Mouse (Mus musculus): Measurements from ENCODE around the gene Serinc3. TPM values are rescaled to one million over a fixed set of nuclear protein-coding genes. Genes with fewer than 3 reads are reported as not detected.
"Not testable (repeated sequence)": the region's sequence is repeated elsewhere in the genome, so short reads cannot be mapped to it uniquely, and the experiment has no call there.

The Serinc3 gene
- 36.8 and 39.1 TPM in 2 replicates for polyA plus RNA-seq (2015; fragmentation: Nextera tagmentation; extraction: Ambion mirVana)

DNA sequence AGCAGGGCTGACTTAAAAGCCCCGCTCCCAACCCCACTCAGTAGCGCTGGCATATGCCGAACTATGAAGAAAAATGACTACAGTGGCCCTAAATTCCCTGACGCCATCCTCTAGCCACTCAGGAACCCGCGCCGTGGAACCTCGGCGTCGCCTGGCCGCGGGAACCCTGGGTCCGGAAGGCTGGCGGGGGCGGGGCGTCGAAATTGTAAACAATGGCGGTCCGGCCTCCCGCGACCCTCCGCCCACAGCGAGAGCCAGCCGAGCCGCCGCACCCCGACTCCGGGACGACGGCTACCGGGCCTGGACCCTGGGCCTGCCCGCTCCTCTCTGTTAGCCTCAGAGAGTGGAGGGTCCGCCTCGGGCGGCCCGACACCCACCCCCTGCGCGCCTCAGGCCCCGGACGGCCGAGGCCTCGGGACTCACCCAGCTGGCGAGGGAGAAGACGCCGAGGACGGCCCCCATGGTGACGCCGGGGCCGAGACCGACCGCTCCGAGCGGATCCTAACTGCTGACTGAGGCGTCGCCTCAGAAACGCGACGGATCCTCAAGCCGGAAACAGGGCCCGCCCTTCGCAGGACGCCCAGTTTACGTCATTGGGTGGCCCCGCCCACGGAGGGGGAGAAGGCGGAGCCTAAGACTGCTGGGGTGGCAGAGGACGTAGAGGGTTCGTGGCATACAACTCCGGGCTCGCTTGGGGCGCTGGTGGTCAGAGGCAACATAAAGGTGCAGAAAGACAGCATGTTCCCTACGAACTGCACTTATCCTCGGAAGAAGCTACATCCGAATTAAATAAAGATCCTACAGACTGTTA is at the start of gene Serinc3:
Serinc3 (minus strand) TSS at position 557 of the 811 bp plus-strand sequence.
- under 1% methylated on average over 66 of the region's 74 CpGs for WGBS
- 0 out of 2 replicates have a peak, but pooled peaks cover 6% of the 10 kb centered on the region for H3K36me3 ChIP-seq
- no peaks in the 10 kb centered on the region for H3K27me3 ChIP-seq
- 0 out of 2 replicates have a peak, but pooled peaks cover 4% of the 10 kb centered on the region for H3K9me3 ChIP-seq
- peak within 1 kb of the TSS; percentile 70 for H3K4me2 ChIP-seq
- H3K4me3 ChIP-seq = peak within 1 kb of the TSS; percentile 93
- peak within 1 kb of the TSS; percentile 97 for H3K9ac ChIP-seq
- H3K4me1 ChIP-seq (replicated peaks) = peaks cover 40% of the 10 kb centered on the region
- ATAC-seq (ENCODE audit: low read depth) = peak; percentile 97
- peak within 1 kb of the TSS; percentile 99 for H3K27ac ChIP-seq (replicated peaks)

DNA sequence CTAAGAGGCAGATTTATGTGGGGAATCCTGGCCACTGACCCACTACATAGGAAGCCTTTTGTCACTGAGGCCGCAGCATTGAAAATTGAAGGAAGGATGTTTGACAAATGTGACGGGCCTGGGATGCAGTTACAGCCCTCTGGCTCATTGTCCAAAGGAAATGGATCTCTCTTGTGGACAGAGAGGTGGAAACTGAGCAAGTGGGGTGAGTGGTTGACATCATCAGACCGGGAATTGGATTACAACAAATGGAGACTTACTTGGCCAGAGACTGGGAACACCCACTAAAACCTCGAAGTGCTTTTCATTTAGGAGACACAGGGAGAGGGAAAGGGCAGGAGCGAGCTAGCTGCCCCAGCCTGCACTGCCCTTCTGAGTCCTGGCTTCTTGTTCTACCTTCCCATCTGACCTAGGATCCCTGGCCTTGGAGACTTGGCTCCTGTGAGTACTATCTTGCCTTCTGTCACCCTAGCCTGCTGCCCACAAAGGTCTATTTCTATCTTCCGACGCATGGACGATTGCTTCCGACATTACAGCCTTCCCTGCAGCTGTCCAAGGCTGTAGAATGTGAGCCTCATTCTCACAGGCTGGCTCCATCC is 48.9 kb upstream of the Serinc3 start:
- Histone ChIP-seq H3K9ac (peak overlapping the region; percentile 31; the same call in 1 of the 2 replicates), H3K27ac (replicated peaks) (peak overlapping the region; percentile 42), H3K4me3 (no peak overlapping the region), H3K4me1 (replicated peaks) (peaks cover 61% of the 10 kb centered on the region), H3K9me3 (no peaks in the 10 kb centered on the region), H3K4me2 (no peak overlapping the region), H3K27me3 (no peaks in the 10 kb centered on the region), H3K36me3 (no peaks in the 10 kb centered on the region)
- 0 out of 2 replicates have a peak, but pooled peaks have one; percentile 22 for ATAC-seq (ENCODE audit: low read depth)
- WGBS = 29% methylated on average over 9 of the region's 9 CpGs

DNA sequence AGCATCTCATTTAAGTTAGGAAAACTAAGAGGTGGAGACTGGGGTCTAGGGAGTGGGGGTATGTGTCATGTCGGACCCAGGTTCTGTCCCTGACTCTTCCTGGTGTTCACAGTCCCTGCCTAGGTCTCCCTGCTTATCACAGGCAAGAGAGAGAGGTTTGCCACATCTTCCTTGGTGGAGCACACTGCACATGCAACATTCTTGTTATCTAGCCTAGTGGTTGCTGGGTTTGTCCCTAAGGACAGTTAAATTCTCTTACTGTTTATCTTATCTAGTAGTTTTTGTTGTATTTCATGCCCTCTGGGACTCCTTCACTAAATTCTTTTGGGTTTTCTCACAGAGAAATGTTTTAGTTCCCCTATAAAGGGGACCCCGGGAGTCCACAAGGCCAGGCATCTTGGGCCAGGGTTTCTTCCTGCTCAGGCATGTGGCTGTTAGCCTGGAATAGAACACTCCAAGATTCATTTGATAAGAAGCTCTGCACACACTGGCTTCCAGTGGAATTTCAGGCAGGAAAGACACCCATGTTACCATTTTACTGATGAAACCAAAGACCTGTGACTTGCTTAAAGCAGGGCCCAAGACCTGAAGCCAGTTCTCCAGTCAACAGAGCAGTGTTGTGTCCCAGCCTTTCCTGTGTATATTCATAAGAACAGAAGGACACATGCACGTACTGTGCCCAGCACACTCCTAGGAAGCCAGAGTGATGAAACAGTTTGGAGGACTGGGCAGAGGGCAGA is 48.1 kb upstream of the Serinc3 start:
- peaks cover 58% of the 10 kb centered on the region for H3K4me1 ChIP-seq (replicated peaks)
- 55% methylated on average over 3 of the region's 3 CpGs for WGBS
- H3K36me3 ChIP-seq = no peaks in the 10 kb centered on the region
- no peak overlapping the region for H3K4me2 ChIP-seq
- no peaks in the 10 kb centered on the region for H3K9me3 ChIP-seq
- peak overlapping the region; percentile 42 for H3K27ac ChIP-seq (replicated peaks)
- H3K27me3 ChIP-seq = no peaks in the 10 kb centered on the region
- H3K4me3 ChIP-seq = no peak overlapping the region
- ATAC-seq (ENCODE audit: low read depth) = no peak
- peak overlapping the region; percentile 31; the same call in 1 of the 2 replicates for H3K9ac ChIP-seq

DNA sequence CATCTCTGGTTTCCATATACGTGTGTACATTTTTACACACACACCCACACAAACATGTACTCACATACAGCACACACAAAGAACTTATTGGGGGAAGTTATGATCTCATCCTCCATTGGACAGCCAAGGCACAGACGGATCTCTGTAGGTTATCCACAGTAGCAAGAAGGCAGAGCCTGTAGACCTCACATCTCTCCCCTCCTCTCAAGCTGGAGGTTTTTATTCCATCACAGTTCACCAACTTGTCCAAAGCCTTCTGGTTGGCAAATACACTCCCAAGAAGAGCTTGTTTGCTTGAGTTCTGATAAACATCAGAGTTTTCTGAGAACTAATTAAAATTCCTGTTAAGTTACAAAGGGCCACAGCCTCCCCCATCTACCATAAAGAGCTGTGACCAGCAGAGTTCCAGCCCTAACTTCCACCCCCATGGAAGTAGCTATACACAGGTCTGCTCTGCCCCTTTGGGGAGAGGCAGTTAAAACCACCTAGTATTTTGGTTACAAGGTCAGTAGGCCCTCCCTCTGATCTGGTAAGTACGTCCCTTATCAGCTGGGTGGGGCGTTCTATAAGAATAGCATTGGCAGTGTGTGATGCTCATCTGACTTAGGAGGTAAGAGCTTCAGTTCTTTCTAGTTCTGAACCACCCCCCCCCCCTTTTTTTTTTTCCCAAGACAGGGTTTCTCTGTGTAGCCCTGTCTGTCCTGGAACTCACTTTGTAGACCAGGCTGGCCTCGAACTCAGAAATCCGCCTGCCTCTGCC is 47.1 kb upstream of the Serinc3 start:
- Histone ChIP-seq H3K27me3 (no peaks in the 10 kb centered on the region), H3K4me2 (no peak overlapping the region), H3K36me3 (no peaks in the 10 kb centered on the region), H3K9me3 (no peaks in the 10 kb centered on the region), H3K4me1 (replicated peaks) (peaks cover 51% of the 10 kb centered on the region), H3K9ac (no peak overlapping the region), H3K4me3 (no peak overlapping the region), H3K27ac (replicated peaks) (no peak overlapping the region)
- 98% methylated on average over 6 of the region's 6 CpGs for WGBS
- no peak for ATAC-seq (ENCODE audit: low read depth)

DNA sequence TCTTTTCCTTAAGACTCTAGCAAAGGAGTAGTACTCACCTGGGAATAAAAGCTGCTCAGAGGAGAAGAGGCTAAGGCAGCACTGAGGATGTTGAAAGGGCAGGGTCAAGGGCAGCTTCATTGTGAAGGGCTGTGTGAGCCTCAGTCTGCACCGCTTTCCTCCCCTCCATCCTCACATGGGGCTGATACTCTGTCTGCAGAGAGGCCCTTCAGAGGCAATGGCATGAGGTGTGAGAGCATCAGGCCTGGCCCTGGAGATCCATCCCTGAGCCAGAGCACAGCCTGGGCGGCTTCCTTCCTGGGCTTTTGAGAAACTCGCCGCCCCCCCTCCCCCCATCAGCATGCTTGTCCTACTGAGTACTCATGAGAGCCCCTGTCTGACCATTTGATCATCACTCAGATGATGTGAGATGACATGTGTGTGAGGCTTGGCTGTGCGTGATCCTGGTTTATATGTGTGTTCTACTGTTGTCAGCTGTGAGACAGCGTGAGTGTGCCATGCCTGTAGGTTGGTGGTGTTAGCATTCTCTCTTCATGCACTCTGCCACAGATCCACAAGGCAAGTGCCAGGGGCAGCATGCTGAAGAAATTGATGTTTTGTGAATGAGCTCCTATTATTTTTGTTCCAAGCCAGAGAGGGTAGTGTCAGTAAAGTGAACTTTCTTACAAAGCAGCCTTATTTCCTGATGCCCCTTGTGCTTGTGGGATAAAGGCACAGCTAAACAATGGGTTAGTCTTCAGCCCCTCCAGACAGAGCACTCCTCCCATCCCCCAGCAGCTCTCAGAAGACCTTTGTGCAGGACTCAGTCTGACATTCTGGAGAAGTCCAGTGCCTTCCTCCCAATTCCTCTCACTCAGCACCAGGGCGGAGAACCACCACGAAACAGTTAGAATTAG is 45.7 kb upstream of the Serinc3 start:
- peak overlapping the region; percentile 41; the same call in 1 of the 2 replicates for H3K9ac ChIP-seq
- 0 out of 2 replicates have a peak, but pooled peaks have one; percentile 8 for ATAC-seq (ENCODE audit: low read depth)
- no peak overlapping the region for H3K4me2 ChIP-seq
- no peak overlapping the region for H3K4me3 ChIP-seq
- no peaks in the 10 kb centered on the region for H3K27me3 ChIP-seq
- H3K27ac ChIP-seq (replicated peaks) = peak overlapping the region; percentile 62
- 58% methylated on average over 8 of the region's 8 CpGs for WGBS
- H3K9me3 ChIP-seq = no peaks in the 10 kb centered on the region
- H3K36me3 ChIP-seq = no peaks in the 10 kb centered on the region
- H3K4me1 ChIP-seq (replicated peaks) = peaks cover 52% of the 10 kb centered on the region

DNA sequence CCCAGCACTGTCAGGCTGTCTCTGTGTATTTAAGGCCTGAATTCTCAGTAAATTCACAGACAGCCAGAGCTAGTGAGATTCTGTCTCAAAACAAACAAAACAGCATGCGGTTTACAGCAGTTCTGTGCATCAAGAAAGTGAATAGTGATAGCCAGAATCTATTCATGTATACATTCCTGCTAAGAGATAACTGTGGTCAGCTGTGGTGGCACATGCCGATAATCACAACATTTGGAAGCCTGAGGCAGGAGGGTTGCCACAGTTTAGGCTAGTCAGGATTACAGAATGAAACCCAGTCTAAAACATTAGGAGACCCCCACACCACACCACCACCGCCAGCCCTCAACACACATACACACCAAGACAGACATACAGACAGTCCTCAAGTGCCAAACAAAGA is 44.8 kb upstream of the Serinc3 start:
- WGBS = 77% methylated on average over 3 of the region's 3 CpGs

DNA sequence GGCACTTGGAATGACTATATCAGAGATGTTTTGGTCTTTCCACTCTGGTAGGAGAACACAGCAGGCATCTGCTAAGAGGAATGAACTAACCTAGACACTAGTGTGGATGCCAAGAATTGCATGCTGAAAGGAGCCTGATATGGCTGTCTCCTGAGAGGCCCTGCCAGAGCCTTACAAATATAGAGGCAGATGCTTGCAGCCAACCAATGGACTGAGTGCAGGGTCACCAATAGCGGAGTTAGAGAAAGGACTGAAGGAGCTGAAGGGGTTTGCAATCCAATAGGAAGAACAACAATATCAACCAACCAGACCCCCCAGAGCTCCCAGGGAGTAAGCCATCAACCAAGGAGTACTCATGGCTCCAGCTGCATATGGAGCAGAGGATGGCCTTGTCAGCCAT is 43.4 kb upstream of the Serinc3 start:
- H3K27ac ChIP-seq (replicated peaks); H3K9me3 ChIP-seq; H3K27me3 ChIP-seq; H3K4me3 ChIP-seq; H3K36me3 ChIP-seq; H3K9ac ChIP-seq; ATAC-seq (ENCODE audit: low read depth); H3K4me2 ChIP-seq: not testable (repeated sequence)
- WGBS = 89% methylated on average over 1 of the region's 1 CpGs
- H3K4me1 ChIP-seq (replicated peaks) = peaks cover 53% of the 10 kb centered on the region

More for the DNA sequence above, 44.8 kb upstream of the Serinc3 start:
- Histone ChIP-seq H3K4me3 (no peak overlapping the region), H3K27me3 (no peaks in the 10 kb centered on the region), H3K4me1 (replicated peaks) (peaks cover 60% of the 10 kb centered on the region), H3K36me3 (no peaks in the 10 kb centered on the region), H3K9me3 (no peaks in the 10 kb centered on the region), H3K9ac (peak overlapping the region; percentile 41; the same call in 1 of the 2 replicates), H3K4me2 (no peak overlapping the region), H3K27ac (replicated peaks) (peak overlapping the region; percentile 59)
- no peak for ATAC-seq (ENCODE audit: low read depth)

DNA sequence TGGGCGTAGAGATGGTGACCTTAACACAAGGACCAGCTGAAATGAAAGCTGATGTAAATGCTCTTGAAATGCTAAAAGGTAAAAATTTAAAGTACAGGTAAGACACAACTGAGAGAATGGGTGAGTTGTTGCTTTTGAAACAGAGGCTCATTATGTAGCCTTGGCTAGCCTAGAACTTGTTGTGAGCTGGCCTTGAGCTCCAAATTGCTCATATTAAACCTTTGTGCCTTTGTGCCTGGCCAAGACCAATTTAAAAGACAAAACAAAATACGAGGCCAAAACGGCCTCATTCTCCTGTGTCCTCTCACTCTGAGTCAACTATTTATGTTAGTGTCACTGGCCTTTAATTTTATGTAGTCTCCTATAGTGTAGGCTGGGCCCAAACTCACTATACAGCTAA is 42.0 kb upstream of the Serinc3 start:
- H3K4me1 ChIP-seq (replicated peaks) = peaks cover 47% of the 10 kb centered on the region
- ATAC-seq (ENCODE audit: low read depth) = no peak
- 51% methylated on average over 3 of the region's 3 CpGs for WGBS
- no peaks in the 10 kb centered on the region for H3K27me3 ChIP-seq
- H3K4me3 ChIP-seq = no peak overlapping the region
- H3K27ac ChIP-seq (replicated peaks) = no peak overlapping the region
- no peak overlapping the region for H3K9ac ChIP-seq
- H3K4me2 ChIP-seq = no peak overlapping the region
- no peaks in the 10 kb centered on the region for H3K36me3 ChIP-seq
- H3K9me3 ChIP-seq = no peaks in the 10 kb centered on the region

DNA sequence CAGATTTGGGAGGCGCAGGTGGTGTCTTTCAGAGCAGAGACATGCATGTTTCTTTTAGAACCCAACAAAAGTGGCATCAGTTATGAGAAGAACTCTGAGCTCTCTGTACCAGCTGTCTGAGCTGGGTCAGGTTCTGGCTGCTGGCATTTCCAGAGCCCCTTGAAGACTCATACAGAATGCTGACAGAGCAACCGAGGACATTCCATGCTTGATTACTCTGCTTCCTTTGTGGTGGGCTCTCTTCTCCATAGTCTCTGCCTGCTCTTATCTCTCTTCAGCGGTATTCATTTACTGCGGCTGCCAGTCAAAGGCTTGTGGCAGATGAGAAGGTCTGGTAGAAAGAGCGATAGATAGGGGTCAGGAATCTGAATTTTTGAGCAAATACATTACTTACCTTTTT is 41.3 kb upstream of the Serinc3 start:
- Histone ChIP-seq H3K27ac (replicated peaks) (no peak overlapping the region), H3K4me3 (no peak overlapping the region), H3K9ac (no peak overlapping the region), H3K36me3 (no peaks in the 10 kb centered on the region), H3K9me3 (no peaks in the 10 kb centered on the region), H3K4me2 (no peak overlapping the region), H3K27me3 (no peaks in the 10 kb centered on the region), H3K4me1 (replicated peaks) (peaks cover 44% of the 10 kb centered on the region)
- WGBS = 83% methylated on average over 5 of the region's 5 CpGs
- no peak for ATAC-seq (ENCODE audit: low read depth)

DNA sequence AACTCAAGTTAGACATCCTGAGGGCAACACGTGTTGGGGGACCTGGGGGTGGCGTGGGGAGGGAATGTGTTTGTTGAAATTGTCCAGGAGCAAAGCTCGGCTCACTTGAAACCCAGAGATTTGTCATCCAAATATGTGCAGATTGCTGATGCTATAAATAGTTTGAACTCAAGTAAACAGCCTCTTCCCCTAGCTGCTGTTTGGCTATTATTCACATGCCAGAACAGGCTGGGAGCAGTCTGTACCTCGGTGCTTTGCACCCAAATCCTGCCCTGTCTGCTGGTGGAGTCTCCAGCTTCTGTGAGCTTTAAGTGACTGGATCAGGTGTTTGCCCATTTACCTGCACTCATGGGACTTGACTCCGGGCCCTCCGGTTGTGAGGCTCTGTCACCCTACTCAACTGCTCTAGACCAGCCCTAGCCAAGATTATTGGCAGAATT is 40.9 kb upstream of the Serinc3 start:
- H3K27ac ChIP-seq (replicated peaks) = no peak overlapping the region
- H3K4me1 ChIP-seq (replicated peaks) = peaks cover 40% of the 10 kb centered on the region
- no peak for ATAC-seq (ENCODE audit: low read depth)
- 70% methylated on average over 6 of the region's 6 CpGs for WGBS
- no peak overlapping the region for H3K4me3 ChIP-seq
- no peaks in the 10 kb centered on the region for H3K36me3 ChIP-seq
- no peaks in the 10 kb centered on the region for H3K9me3 ChIP-seq
- no peak overlapping the region for H3K9ac ChIP-seq
- H3K4me2 ChIP-seq = no peak overlapping the region
- no peaks in the 10 kb centered on the region for H3K27me3 ChIP-seq

DNA sequence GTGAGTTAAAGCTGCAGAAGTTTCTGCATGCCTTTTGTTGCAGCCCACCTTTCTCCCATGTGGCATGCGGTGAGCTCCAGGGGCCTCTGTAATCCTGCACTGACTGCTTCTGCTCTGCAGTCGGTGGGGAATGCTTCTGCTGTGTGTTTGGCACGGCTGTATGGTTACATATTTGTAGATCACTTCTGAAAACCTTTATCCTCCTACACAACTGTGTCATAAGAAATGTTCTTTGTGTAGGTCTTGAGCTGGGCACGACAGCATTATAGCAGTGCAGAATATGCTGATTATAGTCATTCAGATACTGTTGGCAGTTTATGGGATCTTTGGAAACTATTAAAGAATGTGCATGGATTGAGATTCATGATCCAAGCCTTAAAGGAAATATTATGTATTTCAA is 40.4 kb upstream of the Serinc3 start:
- H3K9ac ChIP-seq = no peak overlapping the region
- peaks cover 35% of the 10 kb centered on the region for H3K4me1 ChIP-seq (replicated peaks)
- no peaks in the 10 kb centered on the region for H3K36me3 ChIP-seq
- H3K9me3 ChIP-seq = no peaks in the 10 kb centered on the region
- no peak overlapping the region for H3K4me3 ChIP-seq
- ATAC-seq (ENCODE audit: low read depth) = no peak
- no peak overlapping the region for H3K27ac ChIP-seq (replicated peaks)
- 64% methylated on average over 4 of the region's 4 CpGs for WGBS
- no peak overlapping the region for H3K4me2 ChIP-seq
- no peaks in the 10 kb centered on the region for H3K27me3 ChIP-seq

All from neural tube, embryonic 13.5 days (tissue).